Mouse (Mus musculus) megakaryocyte, embryonic 14.5 days (primary cell): ENCODE measurements around the gene Ssbp1. TPM values are rescaled to one million over a fixed set of nuclear protein-coding genes. Genes with fewer than 3 reads are reported as not detected.

Experiments
- H3K27me3 ChIP-seq: replicated peaks from 2 replicates; pipeline ENCODE3; 2012; ENCODE audit warnings: inconsistent platforms
- H3K36me3 ChIP-seq: replicated peaks from 2 replicates; pipeline ENCODE3; 2012; ENCODE audit warnings: low read length, inconsistent platforms, mixed read lengths
- H3K4me1 ChIP-seq: 2 replicates; pipeline ENCODE4 v1.6.1; 2012; ENCODE audit warnings: inconsistent platforms
- H3K4me3 ChIP-seq: replicated peaks from 2 replicates; pipeline ENCODE3; 2012; ENCODE audit warnings: moderate library complexity, mild to moderate bottlenecking, inconsistent platforms
- H3K9me3 ChIP-seq: 2 replicates; pipeline ENCODE4 v1.6.1; 2012; ENCODE audit warnings: inconsistent platforms
- FLI1 ChIP-seq: IDR thresholded peaks from 2 replicates; pipeline ENCODE4 v1.6.1; 2012; ENCODE audit warnings: low read length, inconsistent platforms, mixed read lengths
- GATA1 ChIP-seq: IDR thresholded peaks from 3 replicates; pipeline ENCODE4 v1.6.1; 2012; ENCODE audit warnings: mixed read lengths, low read length, inconsistent platforms, borderline replicate concordance
- polyA plus RNA-seq: library from polyadenylated mRNA; stranded (reverse); fragments of >175 nt; gene quantifications from 2 replicates; pipeline ENCODE4 v1.2.3, GENCODE M21; 2012; ENCODE audit warnings: low replicate concordance; ENCODE audit not compliant: insufficient read depth

The Ssbp1 gene
- polyA plus RNA-seq, 1 experiment = 12.6 TPM

GRCm38 (mm10) chr6:40432346-40433275 is 38.5 kb upstream of the Ssbp1 start:
- no peak for TF ChIP-seq FLI1
- TF ChIP-seq GATA1 = no peak
- H3K4me1 ChIP-seq = peaks cover 70% of the 10 kb centered on the region
- H3K9me3 ChIP-seq = no peaks in the 10 kb centered on the region
- peaks cover 12% of the 10 kb centered on the region for H3K27me3 ChIP-seq
- no peaks in the 10 kb centered on the region for H3K36me3 ChIP-seq
- peak overlapping the region; percentile 60 for H3K4me3 ChIP-seq

DNA sequence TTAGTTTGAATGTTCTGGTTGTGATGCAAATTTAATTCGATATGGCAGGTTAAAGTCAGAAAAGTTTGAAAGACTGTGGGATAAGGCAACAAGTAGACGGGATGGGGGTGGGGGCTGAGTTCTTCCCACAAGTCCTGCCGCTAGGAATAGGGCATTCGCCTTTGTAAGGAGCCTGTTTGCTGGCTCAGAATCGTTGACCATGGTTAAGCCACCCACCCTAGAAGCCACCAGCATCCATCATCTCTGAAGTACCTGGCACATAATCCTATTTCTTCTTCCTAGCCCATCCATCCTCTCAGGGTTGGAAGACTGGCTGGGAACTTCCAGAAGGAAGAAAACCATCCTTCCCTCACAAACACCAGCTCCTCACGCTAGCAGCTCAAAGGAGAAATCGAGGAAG is 36.5 kb upstream of the Ssbp1 start:
- Histone ChIP-seq H3K36me3 (no peaks in the 10 kb centered on the region), H3K9me3 (no peaks in the 10 kb centered on the region), H3K4me1 (peaks cover 70% of the 10 kb centered on the region), H3K27me3 (peaks cover 12% of the 10 kb centered on the region), H3K4me3 (peak overlapping the region; percentile 97)
- TF ChIP-seq GATA1 (no peak), FLI1 (no peak)

GRCm38 (mm10) chr6:40435151-40436046 is 35.8 kb upstream of the Ssbp1 start:
- TF ChIP-seq FLI1 (no peak), GATA1 (no peak)
- no peaks in the 10 kb centered on the region for H3K36me3 ChIP-seq
- peaks cover 13% of the 10 kb centered on the region for H3K27me3 ChIP-seq

GRCm38 (mm10) chr6:40436047-40436483 is 35.1 kb upstream of the Ssbp1 start, which contains the start of gene E330009J07Rik:
Gene E330009J07Rik (minus strand): TSS chr6:40436135.
- H3K27me3 ChIP-seq = peaks cover 14% of the 10 kb centered on the region
- H3K4me1 ChIP-seq = peaks cover 65% of the 10 kb centered on the region
- TF ChIP-seq GATA1 = no peak
- no peak for TF ChIP-seq FLI1
- H3K4me3 ChIP-seq = peak within 1 kb of the TSS; percentile 97
- H3K36me3 ChIP-seq = no peaks in the 10 kb centered on the region
- no peaks in the 10 kb centered on the region for H3K9me3 ChIP-seq

More at GRCm38 (mm10) chr6:40435151-40436046, 35.8 kb upstream of the Ssbp1 start:
- no peaks in the 10 kb centered on the region for H3K9me3 ChIP-seq
- H3K4me1 ChIP-seq = peaks cover 70% of the 10 kb centered on the region
- H3K4me3 ChIP-seq = peak overlapping the region; percentile 97

DNA sequence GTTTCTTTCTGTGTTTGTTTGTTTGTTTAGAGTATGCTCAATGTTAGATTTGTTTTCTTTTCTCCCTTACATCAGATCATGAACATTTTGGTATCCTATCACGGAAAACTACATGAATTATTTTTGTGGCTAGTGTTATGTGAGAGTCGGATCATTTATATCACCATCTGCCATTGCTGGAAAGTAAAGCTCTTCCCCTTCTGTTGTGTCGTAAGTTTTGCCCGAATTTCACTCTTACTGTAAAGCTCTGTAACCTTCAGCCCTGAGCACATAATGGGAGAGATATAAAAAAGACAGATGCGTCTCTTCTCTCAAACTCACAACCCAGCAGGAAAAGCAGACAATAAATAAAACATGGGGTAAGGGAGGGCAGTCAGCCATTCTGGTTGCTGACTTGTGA is 32.2 kb upstream of the Ssbp1 start, which contains the start of gene Wee2:
Wee2 (plus strand) TSS at position 153 of the 400 bp plus-strand sequence.
- Histone ChIP-seq H3K36me3 (no peaks in the 10 kb centered on the region), H3K4me1 (peaks cover 37% of the 10 kb centered on the region), H3K27me3 (peaks cover 21% of the 10 kb centered on the region), H3K9me3 (no peaks in the 10 kb centered on the region), H3K4me3 (peak within 1 kb of the TSS; percentile 69)
- no peak for TF ChIP-seq FLI1
- TF ChIP-seq GATA1 = no peak

GRCm38 (mm10) chr6:40439731-40440130 is 31.4 kb upstream of the Ssbp1 start:
- Histone ChIP-seq H3K9me3 (no peaks in the 10 kb centered on the region), H3K4me3 (peak overlapping the region; percentile 69), H3K4me1 (peaks cover 29% of the 10 kb centered on the region), H3K27me3 (peaks cover 20% of the 10 kb centered on the region), H3K36me3 (no peaks in the 10 kb centered on the region)
- TF ChIP-seq GATA1 (no peak), FLI1 (no peak)

DNA sequence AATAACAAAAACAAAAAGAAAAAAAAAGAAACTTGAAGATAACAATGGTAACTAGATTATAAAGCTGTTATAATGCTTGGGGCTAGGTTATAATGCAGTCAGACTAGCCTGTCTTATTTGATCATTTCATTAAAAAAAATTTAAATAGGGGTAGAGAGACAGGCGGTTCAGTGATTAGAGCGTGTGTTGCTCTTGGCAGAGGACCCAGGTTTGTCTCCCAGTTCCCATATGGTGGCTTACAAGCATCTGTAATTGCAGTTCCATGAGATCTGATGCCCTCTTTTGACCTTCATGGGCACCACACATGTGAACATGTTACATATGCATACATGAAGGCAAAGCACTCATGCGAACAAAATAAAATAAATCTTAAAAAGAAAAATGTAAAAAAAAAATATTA is 29.9 kb upstream of the Ssbp1 start:
- H3K4me3 ChIP-seq = no peak overlapping the region
- TF ChIP-seq GATA1 (no peak), FLI1 (no peak)
- H3K36me3 ChIP-seq = no peaks in the 10 kb centered on the region
- H3K27me3 ChIP-seq = peaks cover 19% of the 10 kb centered on the region
- H3K9me3 ChIP-seq = no peaks in the 10 kb centered on the region
- peaks cover 20% of the 10 kb centered on the region for H3K4me1 ChIP-seq

DNA sequence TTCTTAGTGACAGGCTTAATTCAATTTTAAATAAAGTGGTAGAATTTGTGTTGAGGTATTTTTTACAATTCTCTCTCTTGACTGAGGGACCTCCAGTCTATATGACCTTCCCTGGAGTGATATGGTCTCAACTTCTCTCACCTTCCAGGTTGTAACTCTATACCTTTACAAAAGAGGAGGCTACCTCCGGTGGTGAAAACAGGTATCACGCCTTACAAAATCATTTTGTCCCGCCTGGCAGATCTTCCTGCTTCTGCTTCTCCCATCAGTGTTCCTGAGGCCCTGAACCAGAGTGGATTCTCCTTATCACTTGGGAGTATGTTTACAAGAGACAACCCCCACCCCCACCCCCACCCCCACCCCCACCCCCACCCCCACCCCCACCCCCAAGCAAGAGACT is 29.4 kb upstream of the Ssbp1 start:
- H3K27me3 ChIP-seq = peaks cover 24% of the 10 kb centered on the region
- TF ChIP-seq GATA1 (no peak), FLI1 (no peak)
- no peaks in the 10 kb centered on the region for H3K9me3 ChIP-seq
- H3K36me3 ChIP-seq = no peaks in the 10 kb centered on the region
- peaks cover 17% of the 10 kb centered on the region for H3K4me1 ChIP-seq
- no peak overlapping the region for H3K4me3 ChIP-seq

- no peak overlapping the region for H3K4me3 ChIP-seq
- H3K4me1 ChIP-seq = peaks cover 17% of the 10 kb centered on the region
- TF ChIP-seq FLI1 (no peak), GATA1 (no peak)
- H3K27me3 ChIP-seq = peaks cover 22% of the 10 kb centered on the region
- no peaks in the 10 kb centered on the region for H3K36me3 ChIP-seq
- H3K9me3 ChIP-seq = no peaks in the 10 kb centered on the region
Measured at GRCm38 (mm10) chr6:40443281-40443928, 27.7 kb upstream of the Ssbp1 start.
